Mouse (Mus musculus) kidney, embryonic 14.5 days (tissue): ENCODE measurements around the gene Myo18a. TPM values are rescaled to one million over a fixed set of nuclear protein-coding genes. Genes with fewer than 3 reads are reported as not detected.

Experiments
- ATAC-seq: fragments of 200-750 bp; cut with Nextera tagmentation; 2 replicates; pipeline ENCODE4 v1.8.0; 2017; ENCODE audit warnings: moderate number of reproducible peaks, mild to moderate bottlenecking, moderate TSS enrichment, moderate library complexity; ENCODE audit not compliant: low FRiP score, low TSS enrichment
- H3K27ac ChIP-seq: fragments of 300-500 bp; sonication (generic); 2 replicates; pipeline ENCODE4 v1.5.1; 2014; ENCODE audit warnings: low read depth, mild to moderate bottlenecking, low read length, moderate library complexity, mixed read lengths
- H3K27me3 ChIP-seq: fragments of 300-500 bp; sonication (generic); 2 replicates; pipeline ENCODE4 v1.6.1; 2014; ENCODE audit warnings: mild to moderate bottlenecking, low read length; ENCODE audit not compliant: control insufficient read depth, insufficient read depth
- H3K36me3 ChIP-seq: fragments of 300-500 bp; sonication (generic); 2 replicates; pipeline ENCODE4 v1.6.1; 2014; ENCODE audit warnings: low read length, mixed read lengths; ENCODE audit not compliant: control insufficient read depth, insufficient read depth
- H3K4me1 ChIP-seq: fragments of 300-500 bp; sonication (generic); 2 replicates; pipeline ENCODE4 v1.6.1; 2014; ENCODE audit warnings: low read length, mixed read lengths; ENCODE audit not compliant: control insufficient read depth, insufficient read depth
- H3K4me2 ChIP-seq: fragments of 300-500 bp; sonication (generic); replicated peaks from 2 replicates; pipeline ENCODE4 v1.6.1; 2014; ENCODE audit warnings: low read depth, mild to moderate bottlenecking, low read length
- H3K4me3 ChIP-seq: fragments of 300-500 bp; sonication (generic); 2 replicates; pipeline ENCODE4 v1.5.1; 2014; ENCODE audit warnings: mild to moderate bottlenecking, low read length
- H3K9ac ChIP-seq: fragments of 300-500 bp; sonication (generic); 2 replicates; pipeline ENCODE4 v1.6.1; 2014; ENCODE audit warnings: low read depth, mild to moderate bottlenecking, low read length, moderate library complexity
- H3K9me3 ChIP-seq: fragments of 300-500 bp; sonication (generic); 2 replicates; pipeline ENCODE4 v1.6.1; 2016; ENCODE audit warnings: low read length; ENCODE audit not compliant: control insufficient read depth
- WGBS: fragments of 180-500 bp; shearing (Covaris S2); extraction: QIAGEN DNeasy Blood & Tissue Kit; methylation state at CpG from one replicate; pipeline ENCODE4 v1.1.7; 2014; 5-methylcytosine and 5-hydroxymethylcytosine counted together
- polyA plus RNA-seq: library from polyadenylated mRNA; unstranded; fragments of >200 nt; fragmentation: Nextera tagmentation; extraction: Ambion mirVana; gene quantifications from 2 replicates; pipeline ENCODE4 v1.2.1, GENCODE M21; 2014

Gene Myo18a
- polyA plus RNA-seq, 1 experiment from 2014 or later = 21.1 TPM

GRCm38 (mm10) chr11:77848131-77848530 is 85.1 kb downstream of the Myo18a start:
- Histone ChIP-seq H3K27ac (no peak overlapping the region), H3K27me3 (no peaks in the 10 kb centered on the region), H3K4me3 (no peak overlapping the region), H3K4me1 (peaks cover 13% of the 10 kb centered on the region; the same call in 1 of the 2 replicates), H3K4me2 (no peak overlapping the region), H3K9me3 (no peaks in the 10 kb centered on the region), H3K36me3 (peaks cover 29% of the 10 kb centered on the region), H3K9ac (no peak overlapping the region)
- WGBS = 24% methylated on average over 5 of the region's 5 CpGs
- ATAC-seq = no peak

GRCm38 (mm10) chr11:77849151-77849550 is 86.1 kb downstream of the Myo18a start:
- H3K4me1 ChIP-seq = peaks cover 13% of the 10 kb centered on the region; the same call in 1 of the 2 replicates
- no peak overlapping the region for H3K27ac ChIP-seq
- H3K4me2 ChIP-seq = no peak overlapping the region
- ATAC-seq = no peak
- H3K9ac ChIP-seq = no peak overlapping the region
- H3K27me3 ChIP-seq = no peaks in the 10 kb centered on the region
- no peak overlapping the region for H3K4me3 ChIP-seq
- H3K9me3 ChIP-seq = no peaks in the 10 kb centered on the region
- peaks cover 25% of the 10 kb centered on the region for H3K36me3 ChIP-seq
- WGBS = 82% methylated on average over 7 of the region's 7 CpGs

- ATAC-seq = no peak
- Histone ChIP-seq H3K4me2 (no peak overlapping the region), H3K9ac (no peak overlapping the region), H3K27ac (no peak overlapping the region), H3K36me3 (peaks cover 22% of the 10 kb centered on the region), H3K9me3 (no peaks in the 10 kb centered on the region), H3K4me1 (peaks cover 20% of the 10 kb centered on the region; the same call in 1 of the 2 replicates), H3K4me3 (no peak overlapping the region), H3K27me3 (no peaks in the 10 kb centered on the region)
- WGBS = 39% methylated on average over 24 of the region's 24 CpGs
Observed at GRCm38 (mm10) chr11:77850401-77851244, 87.6 kb downstream of the Myo18a start.

- ATAC-seq = no peak
- Histone ChIP-seq H3K27me3 (no peaks in the 10 kb centered on the region), H3K4me1 (peaks cover 20% of the 10 kb centered on the region; the same call in 1 of the 2 replicates), H3K4me2 (no peak overlapping the region), H3K27ac (no peak overlapping the region), H3K9ac (no peak overlapping the region), H3K4me3 (no peak overlapping the region), H3K36me3 (peaks cover 15% of the 10 kb centered on the region; the same call in 1 of the 2 replicates), H3K9me3 (no peaks in the 10 kb centered on the region)
- WGBS = 72% methylated on average over 6 of the region's 6 CpGs
Observed at GRCm38 (mm10) chr11:77851483-77852010, 88.5 kb downstream of the Myo18a start.

GRCm38 (mm10) chr11:77852195-77852594 is 89.1 kb downstream of the Myo18a start:
- Histone ChIP-seq H3K36me3 (peaks cover 15% of the 10 kb centered on the region; the same call in 1 of the 2 replicates), H3K9me3 (no peaks in the 10 kb centered on the region), H3K4me1 (peaks cover 20% of the 10 kb centered on the region; the same call in 1 of the 2 replicates), H3K4me2 (no peak overlapping the region), H3K27me3 (no peaks in the 10 kb centered on the region), H3K4me3 (no peak overlapping the region), H3K9ac (no peak overlapping the region), H3K27ac (no peak overlapping the region)
- no peak for ATAC-seq
- WGBS = 52% methylated on average over 3 of the region's 3 CpGs

GRCm38 (mm10) chr11:77852941-77853668 is 90.1 kb downstream of the Myo18a start:
- peaks cover 20% of the 10 kb centered on the region; the same call in 1 of the 2 replicates for H3K4me1 ChIP-seq
- 92% methylated on average over 17 of the region's 17 CpGs for WGBS
- H3K27me3 ChIP-seq = no peaks in the 10 kb centered on the region
- no peak for ATAC-seq
- no peak overlapping the region for H3K4me3 ChIP-seq
- no peak overlapping the region for H3K4me2 ChIP-seq
- no peaks in the 10 kb centered on the region for H3K9me3 ChIP-seq
- H3K36me3 ChIP-seq = peaks cover 20% of the 10 kb centered on the region; the same call in 1 of the 2 replicates
- H3K9ac ChIP-seq = no peak overlapping the region
- H3K27ac ChIP-seq = no peak overlapping the region

- no peak for ATAC-seq
- Histone ChIP-seq H3K9me3 (no peaks in the 10 kb centered on the region), H3K27ac (no peak overlapping the region), H3K4me1 (peaks cover 15% of the 10 kb centered on the region; the same call in 1 of the 2 replicates), H3K27me3 (no peaks in the 10 kb centered on the region; the same call in 1 of the 2 replicates), H3K4me3 (no peak overlapping the region), H3K9ac (no peak overlapping the region), H3K4me2 (no peak overlapping the region), H3K36me3 (peaks cover 25% of the 10 kb centered on the region; the same call in 1 of the 2 replicates)
- 75% methylated on average over 3 of the region's 3 CpGs for WGBS
Observed at GRCm38 (mm10) chr11:77854641-77855040, 91.6 kb downstream of the Myo18a start.

GRCm38 (mm10) chr11:77855396-77855795 is 92.3 kb downstream of the Myo18a start:
- no peak for ATAC-seq
- Histone ChIP-seq H3K4me1 (peaks cover 15% of the 10 kb centered on the region; the same call in 1 of the 2 replicates), H3K27ac (no peak overlapping the region), H3K36me3 (peaks cover 31% of the 10 kb centered on the region; the same call in 1 of the 2 replicates), H3K4me2 (no peak overlapping the region), H3K27me3 (no peaks in the 10 kb centered on the region; the same call in 1 of the 2 replicates), H3K9me3 (no peaks in the 10 kb centered on the region), H3K4me3 (no peak overlapping the region), H3K9ac (no peak overlapping the region)
- WGBS = 22% methylated on average over 15 of the region's 15 CpGs
